Mouse (Mus musculus): ENCODE data around the gene Mpv17l.
"Not testable (repeated sequence)": the region's sequence is repeated elsewhere in the genome, so short reads cannot be mapped to it uniquely, and the experiment has no call there.

Mpv17l gene

DNA sequence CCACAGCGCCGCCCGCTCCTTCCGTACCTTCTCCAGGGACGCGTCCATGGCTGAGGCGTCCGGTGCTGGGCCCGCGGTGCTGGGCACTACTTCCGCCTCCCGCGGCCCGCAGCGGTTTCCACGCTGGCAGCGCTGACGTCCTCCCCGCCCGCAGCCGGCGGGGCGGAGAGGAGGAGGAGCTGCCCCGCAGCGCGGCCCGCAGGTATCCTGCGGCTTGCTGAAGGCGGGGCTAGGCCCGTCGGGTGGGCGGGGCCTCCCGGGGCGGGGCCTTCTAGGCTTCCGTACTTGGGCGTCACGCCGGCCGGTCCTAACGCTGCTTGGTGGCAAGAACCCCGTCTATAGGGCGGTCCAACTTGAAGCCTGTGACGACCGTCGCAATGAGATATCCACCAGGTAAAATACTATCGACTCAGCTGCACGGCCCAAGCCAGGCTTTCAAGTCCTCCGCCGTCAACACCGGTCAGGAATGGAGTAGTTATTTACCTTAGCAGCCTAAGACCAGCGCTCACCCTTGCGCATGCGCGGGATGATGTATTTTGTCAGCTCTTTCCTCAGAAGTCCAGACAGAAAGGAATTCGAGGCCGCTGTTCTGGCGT is at the start of gene Mpv17l, which contains the start of gene Pdxdc1:
Gene Mpv17l (plus strand): TSS at position 274 of the 596 bp plus-strand sequence.
Gene Pdxdc1 (minus strand): TSS at position 244 of the 596 bp plus-strand sequence.
- peak; percentile 90 for DNase-seq (ENCODE audit: low read depth)

DNA sequence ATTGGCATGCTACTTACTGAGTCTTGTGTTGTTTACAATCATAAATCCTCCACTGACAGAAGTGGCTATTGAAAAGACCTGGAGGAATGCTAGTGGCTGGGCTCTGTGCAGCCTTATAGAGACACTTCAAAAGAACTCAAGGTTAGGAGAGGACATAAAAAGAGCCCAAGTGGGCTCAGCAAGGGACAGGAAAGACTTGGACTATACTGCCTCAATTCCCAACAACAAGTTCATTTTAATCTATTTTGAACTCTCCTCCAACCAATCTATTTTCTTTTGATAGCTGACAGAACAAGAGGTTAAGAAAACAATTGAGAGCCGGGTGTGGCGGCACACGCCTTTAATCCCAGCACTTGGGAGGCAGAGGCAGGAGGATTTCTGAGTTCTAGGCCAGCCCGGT is 49.1 kb upstream of the Mpv17l start:
- no peak for DNase-seq (ENCODE audit: low read depth)

DNA sequence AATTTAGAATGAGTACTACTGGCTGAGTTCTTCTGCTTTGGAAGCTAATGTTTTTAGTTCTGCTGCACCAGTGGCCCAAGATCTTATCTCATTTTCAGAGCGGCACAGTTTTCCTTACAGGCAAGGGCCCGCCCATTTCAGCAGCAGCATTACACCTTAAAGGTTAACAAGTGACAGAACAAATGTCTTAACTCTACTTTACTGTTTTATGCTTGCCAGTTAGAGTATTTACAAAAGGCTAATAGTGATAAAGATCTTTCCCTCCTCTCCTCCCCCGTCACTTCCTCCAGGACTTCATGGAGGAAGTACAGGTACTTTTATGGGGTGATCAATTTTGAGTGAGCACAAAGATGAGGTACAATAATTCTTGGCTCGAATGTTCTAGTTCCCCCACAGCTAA is 36.9 kb upstream of the Mpv17l start:
- no peak for DNase-seq (ENCODE audit: low read depth)

DNA sequence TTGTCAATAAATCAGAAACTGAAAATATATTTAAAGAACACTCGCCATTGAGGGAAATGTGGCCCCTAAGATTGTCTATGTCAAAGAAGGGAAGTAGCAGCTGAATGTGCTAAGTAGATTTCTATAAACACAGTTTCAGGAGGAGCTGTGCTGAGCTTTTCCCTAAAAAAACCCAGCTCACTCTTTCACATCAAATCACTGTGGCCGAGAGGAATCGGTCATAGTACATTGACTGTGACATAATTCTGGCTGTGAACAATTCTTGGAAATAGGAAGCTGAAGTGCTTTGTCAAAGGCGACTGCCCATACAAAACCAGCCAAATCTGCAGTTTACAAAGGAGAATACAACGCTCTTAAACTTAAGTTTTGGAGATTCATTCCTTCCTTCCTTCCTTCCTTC is 36.3 kb upstream of the Mpv17l start:
- DNase-seq (ENCODE audit: low read depth), result no peak

DNA sequence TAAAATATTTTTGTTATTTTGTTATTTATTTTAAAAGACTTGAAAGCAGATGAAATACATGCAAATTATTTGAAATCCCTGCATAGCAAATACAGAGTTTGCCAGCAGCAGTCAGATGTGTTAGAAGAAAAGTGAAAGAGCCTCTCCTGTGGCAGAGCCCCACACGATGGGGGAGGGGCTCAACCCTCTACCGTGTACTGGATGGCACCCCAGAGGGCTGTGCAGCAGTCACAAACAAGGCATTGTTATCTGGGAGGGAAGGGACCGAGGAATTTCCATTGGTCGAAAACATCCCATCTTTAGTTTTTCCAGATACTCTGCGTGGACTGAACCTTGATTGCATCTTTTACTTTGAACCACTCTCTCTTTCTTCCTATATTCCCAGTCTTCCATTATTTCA is 35.6 kb upstream of the Mpv17l start:
- DNase-seq (ENCODE audit: low read depth), result not testable (repeated sequence)

DNA sequence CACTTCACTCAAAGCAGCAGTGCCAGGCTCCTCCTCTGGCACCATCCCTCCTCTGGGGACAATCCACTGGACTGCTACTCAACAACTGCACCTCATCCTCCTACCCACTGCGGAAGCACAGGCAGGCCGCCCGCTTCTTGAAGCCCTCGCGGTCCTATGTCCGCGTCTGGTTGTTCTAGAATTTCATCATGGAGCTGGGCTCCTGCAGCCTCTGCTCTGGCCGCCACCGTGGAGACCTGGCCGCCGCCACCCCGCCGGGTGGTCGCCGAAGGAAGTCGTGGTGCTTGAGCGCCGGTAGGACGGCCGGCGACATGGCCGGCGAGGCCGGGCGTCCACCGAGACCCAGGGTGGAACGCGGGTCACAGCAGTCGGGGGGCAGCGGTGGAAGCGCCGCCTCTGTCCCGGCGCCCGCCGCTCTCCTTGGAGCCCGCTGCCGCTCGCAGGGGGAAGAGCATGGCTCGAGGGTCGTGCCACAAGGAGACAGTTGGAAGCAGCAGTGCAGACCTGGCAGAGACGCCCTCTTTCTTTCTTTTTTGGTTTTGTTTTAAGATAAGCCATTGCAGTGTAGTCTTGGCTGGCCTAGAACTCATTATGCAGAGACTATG is 34.9 kb upstream of the Mpv17l start:
- no peak for DNase-seq (ENCODE audit: low read depth)

DNA sequence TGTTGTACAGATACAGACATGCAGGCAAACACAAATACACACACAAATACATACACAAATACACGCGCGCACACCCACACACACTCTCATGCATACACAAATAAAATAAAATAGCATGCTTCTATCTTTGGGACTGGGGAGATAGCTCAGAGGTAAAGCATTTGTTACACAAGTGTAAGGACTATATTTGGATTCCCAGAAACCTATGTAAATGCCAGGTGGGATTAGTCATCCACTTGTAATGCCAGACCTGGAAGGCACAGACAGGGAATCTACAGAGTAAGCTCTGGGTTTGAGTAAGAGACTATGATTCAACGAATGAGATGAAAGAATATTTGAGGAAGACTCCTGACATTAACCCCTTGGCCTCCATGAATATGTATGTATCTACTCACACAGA is 27.5 kb upstream of the Mpv17l start:
- DNase-seq (ENCODE audit: low read depth), result no peak

DNA sequence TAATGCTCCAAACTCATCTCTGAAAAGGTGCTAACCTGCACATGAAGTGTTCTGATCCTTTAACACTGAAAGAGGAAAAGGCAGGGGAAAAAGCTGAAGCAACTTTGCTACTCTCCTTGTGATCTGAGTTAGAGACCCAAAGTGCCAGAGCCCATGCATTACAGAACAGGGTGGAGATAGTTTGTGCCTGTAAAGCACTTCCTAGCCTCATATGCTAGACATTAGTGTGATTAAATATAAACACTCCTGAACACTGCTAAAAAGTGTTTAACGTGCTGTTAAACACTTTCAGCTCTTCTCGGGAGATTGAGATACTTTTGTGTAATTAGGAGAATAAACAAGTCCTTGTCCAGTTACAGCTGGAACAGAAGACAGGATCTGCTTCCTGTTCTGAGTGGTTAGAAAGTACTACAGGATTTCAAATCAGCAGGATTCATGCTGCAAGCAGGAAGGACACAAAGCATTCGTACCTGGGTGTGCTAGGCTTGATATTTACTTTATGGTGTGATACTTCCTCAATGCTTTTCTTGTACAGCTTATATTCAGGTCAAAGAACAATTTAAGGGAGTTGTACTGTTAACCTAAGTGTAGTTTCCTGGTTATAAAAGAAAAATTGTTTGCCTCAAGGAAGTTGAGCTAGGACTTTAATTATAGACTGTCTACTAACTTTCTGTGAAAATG is 19.7 kb upstream of the Mpv17l start:
- DNase-seq (ENCODE audit: low read depth), result no peak

DNA sequence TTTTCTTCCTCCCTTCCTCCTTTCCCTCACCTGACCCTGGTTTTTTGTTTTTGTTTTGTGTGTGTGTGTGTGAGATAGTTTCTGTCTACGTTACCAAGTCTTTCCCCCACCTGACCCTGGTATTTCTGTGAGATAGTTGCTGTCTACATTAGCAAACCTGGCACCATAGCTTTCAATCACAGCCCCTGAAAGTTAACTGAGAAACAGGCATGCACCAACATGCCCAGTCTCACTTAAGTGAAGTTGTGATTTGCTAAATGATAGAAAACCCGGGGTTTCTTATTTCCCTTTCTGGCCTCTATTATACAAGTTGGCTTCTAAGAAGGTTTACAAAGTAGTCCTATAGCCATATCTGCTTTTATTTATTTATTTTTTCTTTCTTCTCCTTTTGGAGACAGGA is 12.5 kb upstream of the Mpv17l start:
- DNase-seq (ENCODE audit: low read depth), result no peak

DNA sequence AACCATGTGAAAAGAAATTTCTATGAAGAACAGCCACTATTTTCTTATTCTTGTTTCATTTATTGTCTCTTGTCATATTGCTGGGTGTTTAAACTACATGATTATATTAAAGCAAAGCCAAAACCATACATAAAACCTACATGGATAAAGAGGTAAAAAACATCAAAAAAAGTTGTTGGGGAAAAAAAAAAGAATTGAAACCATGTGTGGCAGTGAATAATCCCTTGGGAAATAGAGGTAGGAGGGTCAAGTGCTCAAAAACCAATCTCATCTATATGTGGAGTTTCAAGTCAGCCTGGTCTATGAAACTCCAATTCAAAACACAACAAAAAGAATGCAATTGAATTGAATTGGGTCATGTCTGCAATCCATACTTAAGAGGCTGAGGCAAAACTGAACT is 10.1 kb upstream of the Mpv17l start:
- no peak for DNase-seq (ENCODE audit: low read depth)

DNA sequence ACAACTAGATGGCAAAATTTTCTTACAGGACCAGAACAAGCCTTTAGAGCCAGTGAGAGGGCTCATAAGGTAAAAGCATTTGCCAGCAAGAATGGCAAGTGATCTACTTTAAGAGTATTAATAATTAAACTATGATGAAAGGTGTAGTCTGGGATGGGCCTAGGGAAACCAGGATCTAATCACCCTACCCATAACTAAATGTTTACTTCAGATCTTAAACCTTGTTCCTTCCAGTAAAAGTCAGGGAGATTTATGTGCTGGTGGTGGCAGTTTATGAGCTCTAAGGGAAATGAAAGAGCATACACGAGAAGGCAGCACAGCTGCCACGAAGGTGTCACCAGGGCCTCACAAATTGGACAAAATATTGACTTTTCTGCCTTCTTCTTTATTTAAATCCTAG is 8.9 kb upstream of the Mpv17l start:
- DNase-seq (ENCODE audit: low read depth), result no peak

DNA sequence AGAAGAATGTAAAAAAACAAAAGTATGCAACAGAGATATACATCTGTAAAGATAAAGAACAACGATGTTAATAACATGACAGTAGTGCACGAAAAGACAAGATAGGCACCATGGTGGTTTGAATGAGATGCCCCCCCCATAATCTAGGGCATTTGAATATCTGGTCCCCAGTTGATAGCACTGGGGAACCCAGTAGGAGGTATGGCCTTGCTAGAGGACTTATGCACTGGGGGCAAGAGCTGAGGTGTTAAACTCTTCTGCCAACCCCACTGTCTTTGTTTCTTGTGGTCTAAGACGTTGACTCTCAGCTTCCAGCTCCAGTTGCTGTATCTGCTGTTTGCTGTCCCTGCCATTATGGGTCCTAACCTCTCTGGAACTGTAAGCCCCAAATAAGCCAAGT is 7.2 kb upstream of the Mpv17l start:
- no peak for DNase-seq (ENCODE audit: low read depth)

DNA sequence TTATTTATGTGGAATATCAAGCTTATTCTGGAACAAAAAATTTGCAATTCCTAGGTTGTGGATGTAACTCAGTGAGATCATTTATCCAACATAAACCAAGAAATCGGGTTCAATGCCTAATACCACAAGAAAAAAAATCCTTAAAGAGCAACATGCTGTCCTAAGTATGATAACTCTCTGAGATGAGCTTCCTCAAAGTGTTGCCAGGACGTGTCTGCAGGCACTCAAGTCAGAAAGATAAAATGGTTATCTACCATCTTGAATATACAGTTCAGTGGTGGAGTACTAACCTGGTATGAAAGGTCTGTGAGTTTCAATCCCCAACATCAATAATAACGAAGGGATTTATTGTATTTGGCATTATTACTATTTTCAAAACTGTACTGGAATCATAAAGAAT is 6.6 kb upstream of the Mpv17l start:
- DNase-seq (ENCODE audit: low read depth), result no peak

DNA sequence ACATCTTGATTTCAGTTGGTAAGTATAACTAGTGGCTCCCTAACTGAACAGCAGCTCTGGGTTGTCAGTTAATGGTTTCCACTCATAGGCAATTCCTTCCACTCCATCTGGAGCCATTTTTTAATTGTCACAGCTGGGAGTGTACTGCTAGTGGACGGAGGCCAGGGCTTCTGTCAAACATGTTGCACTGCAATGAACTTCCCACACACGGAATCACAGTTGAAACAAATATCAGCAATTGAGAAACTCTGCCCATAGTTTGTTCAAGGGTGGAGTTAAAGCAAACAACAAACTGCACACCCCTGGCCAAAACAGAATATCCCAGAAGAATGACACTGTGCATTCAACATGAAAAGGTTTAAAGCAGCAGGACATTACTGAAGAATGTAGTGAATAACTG is 4.0 kb upstream of the Mpv17l start:
- no peak for DNase-seq (ENCODE audit: low read depth)

DNA sequence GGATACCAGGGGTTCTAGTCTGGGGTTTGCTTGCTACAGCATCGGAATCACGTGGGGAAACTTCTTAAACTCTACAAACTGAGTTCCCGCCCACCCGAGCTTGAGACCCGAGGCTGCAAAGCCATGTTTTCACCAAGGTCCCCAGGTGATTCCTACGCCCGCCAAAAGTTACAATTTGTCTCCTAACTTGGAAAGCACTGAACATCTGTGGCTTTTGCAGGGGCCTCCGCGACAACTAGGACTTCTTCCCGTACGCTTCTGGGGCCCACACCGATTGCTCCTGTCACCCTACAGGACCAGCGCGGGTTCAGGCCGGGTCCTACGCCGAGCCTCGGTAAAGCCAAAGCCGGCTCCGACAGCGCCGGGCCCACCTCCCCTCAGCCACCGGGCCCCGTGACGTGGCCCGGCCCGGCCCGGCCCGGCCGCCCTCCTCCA is 547 bp upstream of the Mpv17l start:
- peak; percentile 25 for DNase-seq (ENCODE audit: low read depth)

DNA sequence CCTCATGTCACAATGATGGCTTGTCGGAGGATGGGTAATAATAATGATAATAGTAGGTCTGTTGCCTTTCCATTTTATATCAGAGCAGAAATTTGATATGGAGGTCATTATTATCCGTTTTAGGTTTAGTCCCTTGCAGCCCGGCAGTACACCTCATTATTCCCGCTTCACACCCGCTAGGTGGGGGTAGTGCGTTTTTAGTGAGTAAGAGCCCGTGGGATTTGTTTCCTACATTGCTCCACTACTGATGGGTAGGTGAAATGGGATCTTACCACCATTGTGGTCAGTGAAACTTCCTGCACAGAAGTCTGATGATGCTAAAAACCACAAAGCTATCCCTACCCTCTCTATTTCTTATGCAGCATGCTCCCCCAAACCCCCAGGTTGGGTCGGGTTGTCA is 527 bp downstream of the Mpv17l start:
- DNase-seq (ENCODE audit: low read depth), result peak; percentile 80

DNA sequence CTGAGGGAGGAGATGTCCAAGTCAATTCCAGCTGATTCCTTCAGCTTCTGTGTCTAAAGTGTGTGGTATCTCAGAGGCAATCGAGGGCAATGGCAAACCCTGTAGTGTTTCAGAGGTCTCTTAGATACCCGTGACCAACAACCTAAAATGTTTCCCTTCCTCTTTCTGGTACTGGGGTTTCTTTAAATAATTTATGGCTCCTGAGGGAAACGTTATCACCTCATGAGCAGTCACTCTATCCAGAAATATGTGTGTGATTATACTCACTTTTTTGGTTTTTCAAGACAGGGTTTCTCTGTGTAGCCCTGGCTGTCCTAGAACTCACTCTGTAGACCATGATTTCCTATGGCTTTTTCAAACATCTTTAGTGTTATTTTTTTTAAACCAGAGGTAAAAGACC is 4.3 kb downstream of the Mpv17l start:
- no peak for DNase-seq (ENCODE audit: low read depth)

DNA sequence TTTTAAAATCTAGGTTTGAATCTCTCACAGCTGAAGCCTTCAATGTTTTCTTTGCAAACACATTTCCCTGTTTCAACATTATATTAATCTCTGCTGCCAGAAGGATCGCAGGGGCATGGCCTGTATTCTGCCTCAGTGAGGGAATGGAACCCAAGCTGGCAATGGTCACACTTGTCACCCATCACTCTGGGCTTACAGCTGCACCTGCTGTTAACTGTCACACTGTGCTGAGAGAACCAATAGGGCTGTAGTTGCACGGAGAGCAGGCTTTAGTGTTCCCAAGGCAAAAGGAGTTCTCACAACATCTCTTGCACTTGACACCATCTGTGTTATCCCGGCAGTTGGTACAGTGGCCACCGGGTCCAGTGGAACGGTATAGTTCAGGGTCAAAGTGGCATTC is 17.1 kb downstream of the Mpv17l start:
- DNase-seq (ENCODE audit: low read depth), result no peak

DNA sequence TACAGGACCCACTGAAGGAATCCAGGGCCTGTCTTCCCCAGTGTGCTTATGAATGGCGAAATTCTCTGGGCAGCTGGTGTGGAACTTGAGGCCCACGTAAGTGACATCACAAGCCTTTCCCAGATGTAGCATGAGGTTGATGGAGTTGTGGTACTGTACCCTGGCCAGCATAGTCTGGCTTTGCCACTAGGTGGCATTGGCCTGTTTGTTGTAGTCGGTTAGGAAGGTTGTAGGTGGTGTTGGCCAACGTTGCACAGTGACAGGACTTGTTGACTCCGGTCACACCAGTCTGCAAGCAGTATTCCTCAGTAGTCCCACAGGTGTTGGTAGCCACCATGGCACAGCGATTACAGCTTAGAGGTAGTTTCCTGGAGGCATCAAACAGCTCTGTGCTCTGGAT is 18.1 kb downstream of the Mpv17l start:
- no peak for DNase-seq (ENCODE audit: low read depth)

DNA sequence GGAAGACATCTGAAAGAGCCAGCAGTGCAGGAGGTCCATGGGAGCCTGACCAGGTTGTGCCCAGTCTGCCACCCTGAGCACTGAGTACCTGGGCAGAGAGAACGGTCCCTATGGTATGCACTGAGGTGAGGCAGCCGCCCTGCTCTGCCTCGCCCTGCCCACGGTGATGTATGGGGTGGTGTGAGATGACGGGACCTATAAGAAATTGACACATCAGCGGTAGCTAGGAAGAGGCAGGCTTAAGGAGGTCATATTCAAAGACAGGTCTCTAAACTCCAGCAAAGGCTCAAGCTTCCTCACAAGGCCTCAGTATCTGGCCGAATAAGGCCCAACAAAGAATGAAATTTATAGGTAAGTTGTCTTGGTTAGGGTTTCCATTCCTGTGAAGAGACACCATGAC is 18.8 kb downstream of the Mpv17l start:
- DNase-seq (ENCODE audit: low read depth), result no peak

DNA sequence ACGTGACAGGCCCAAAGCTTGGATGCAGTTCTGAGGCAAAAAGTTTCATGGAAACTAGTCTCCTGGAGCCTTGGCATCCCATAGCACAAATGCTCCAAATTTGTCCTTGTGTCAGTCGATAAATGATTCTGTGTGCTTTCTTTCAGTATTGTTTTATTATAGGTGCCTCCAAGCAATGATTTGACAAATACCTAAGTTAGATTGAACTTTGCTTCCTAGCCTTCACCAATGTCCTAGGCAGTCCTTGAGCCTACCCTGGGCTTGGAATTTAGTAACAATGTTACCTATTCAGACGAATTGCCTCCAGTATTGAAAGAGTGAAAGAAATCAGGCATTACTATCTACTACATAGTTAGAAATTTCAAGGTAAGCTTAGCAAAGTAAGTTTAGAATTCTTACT is 19.5 kb downstream of the Mpv17l start:
- not testable (repeated sequence) for DNase-seq (ENCODE audit: low read depth)

DNA sequence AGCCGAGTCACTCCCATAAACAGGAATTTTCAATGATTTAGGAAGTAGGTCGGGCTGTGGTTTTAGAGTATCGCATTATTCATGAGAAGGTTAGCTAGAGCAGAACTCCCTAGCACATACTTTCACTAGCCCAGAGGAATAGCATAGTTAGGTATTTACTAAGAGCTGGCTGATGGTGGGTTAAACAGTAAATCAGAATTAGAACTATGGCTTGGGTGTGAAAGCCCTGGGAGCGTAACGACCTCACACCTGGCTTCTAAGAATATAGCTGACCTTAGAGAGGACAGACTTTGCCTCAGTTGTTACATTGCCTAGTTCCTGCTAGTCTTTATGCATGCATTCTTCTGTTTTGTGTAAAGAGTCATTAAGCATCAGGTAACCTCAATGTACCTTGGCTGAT is 20.0 kb downstream of the Mpv17l start:
- not testable (repeated sequence) for DNase-seq (ENCODE audit: low read depth)

DNA sequence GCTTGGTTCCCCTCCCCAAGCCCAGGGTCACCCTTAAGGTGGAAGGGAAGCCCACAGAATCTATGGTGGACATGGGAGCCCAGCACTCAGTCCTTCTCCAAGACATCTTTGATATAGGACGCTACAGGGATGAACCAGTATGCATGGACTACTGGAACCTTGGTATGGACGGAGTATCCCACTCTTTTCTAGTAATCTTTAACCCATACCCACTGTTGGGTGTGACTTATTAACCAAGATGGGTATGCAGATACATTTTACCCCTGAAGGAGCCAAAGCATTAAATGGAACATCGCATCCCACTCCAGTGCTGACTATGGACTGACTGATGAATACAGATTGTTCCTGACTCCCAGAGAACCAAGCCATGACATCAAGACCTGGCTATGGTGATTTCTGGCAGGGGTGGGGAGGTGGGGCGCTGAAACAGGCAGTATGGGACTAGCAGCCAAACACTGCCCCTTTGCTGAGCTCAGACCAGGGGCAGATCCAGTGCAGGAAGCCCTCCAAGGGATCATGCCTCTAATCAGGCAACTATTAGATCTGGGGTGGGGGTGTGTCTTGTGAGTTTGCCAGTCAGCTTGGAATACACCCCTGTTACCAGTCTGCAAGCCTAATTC is 24.6 kb downstream of the Mpv17l start:
- no peak for DNase-seq (ENCODE audit: low read depth)

Measured in c-Kit-positive CD71-negative TER-119-negative erythroid progenitor cells, embryonic 14.5 days (primary cell).